Mouse (Mus musculus) left cerebral cortex, postnatal 4 days (tissue): ENCODE data around the gene Cdc45. TPM values are rescaled to one million over a fixed set of nuclear protein-coding genes. Genes with fewer than 3 reads are reported as not detected.

Source experiments
- DNase-seq: peaks from one replicate; pipeline ENCODE4 v3.0.0-alpha.2; 2022
- intact Hi-C: fragments of 180-260 bp; cut with DNase I; formaldehyde crosslinking; loops from one replicate; pipeline ENCODE4 v1.15.1; 2025
- total RNA-seq, 2 experiments: library from RNA; stranded (reverse); gene quantifications; 2 replicates each; pipeline ENCODE4 v1.2.3; 2021

Cdc45 gene
- total RNA-seq, 2 experiments from 2014 or later = 4.9 TPM

DNA sequence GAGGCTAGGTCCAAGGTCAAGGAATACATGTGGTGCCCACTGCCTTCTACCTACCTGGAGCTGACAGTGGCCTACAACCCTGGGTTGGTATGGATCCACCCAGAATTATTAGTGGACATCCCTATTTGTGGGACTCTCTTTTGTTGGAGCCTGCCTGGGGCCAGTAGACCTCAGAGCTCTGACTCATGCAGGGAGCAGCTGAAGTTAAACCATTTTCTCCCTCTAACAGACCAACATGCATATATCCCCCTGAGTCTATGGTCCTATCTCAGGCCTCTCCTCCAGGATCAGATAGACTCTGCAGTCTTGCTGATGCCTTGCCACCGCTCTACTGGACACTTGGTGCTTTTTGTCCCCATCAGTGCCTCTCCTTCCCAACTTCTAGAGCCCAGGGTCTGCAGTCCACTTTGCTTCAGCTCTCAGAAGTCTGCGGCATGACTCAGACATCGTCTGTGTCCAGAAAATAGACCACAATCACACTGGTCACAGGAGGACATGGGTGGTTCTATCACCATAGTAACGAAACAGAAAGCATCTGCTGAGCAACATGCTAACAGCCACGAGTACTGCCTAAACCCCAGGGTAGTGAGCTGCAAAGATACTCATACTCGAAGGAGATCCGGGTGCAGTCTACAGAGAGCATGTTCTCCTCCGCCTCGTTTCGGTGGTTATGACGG, 16.4 kb downstream of the Cdc45 start:
- intact Hi-C loops = loop anchor here (5.0 to 10.0 kb wide), 3 partner anchors 98 to 351 kb away; partner anchors contain the start of genes Gm49601 and Sept5
- DNase-seq = no peak

- no peak for DNase-seq
- intact Hi-C loops = no loop called here
These were observed 23.0 kb downstream of the Cdc45 start for GRCm38 (mm10) chr16:18788627-18789406.

- DNase-seq = peak; percentile 18
- intact Hi-C loops = no loop called here
These were observed 25.1 kb downstream of the Cdc45 start for GRCm38 (mm10) chr16:18786652-18787051.

GRCm38 (mm10) chr16:18785485-18785884, 26.3 kb downstream of the Cdc45 start:
- intact Hi-C loops = no loop called here
- no peak for DNase-seq

- intact Hi-C loops = no loop called here
- DNase-seq = no peak
These were observed 26.8 kb downstream of the Cdc45 start for GRCm38 (mm10) chr16:18785025-18785424.

DNA sequence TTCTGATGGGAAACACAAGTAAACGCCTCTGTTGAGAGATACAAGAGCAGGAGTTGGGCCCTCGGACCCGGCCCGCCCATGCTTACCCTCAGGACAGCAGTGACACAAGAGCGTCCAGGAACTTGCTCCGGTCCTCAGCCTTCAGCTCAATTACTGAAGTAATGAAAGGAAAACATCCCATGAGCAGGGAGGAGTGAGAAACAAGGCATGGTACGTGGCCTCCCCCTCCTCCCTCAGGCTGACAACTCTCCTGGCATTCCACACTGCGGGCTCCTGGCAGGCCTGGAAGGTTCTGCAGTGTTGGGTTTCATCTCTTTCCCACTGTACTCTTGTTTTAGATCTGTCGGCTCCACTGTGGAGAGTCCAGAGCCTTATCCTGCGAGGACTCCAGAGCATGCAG, 30.0 kb downstream of the Cdc45 start:
- intact Hi-C loops = no loop called here
- no peak for DNase-seq

DNA sequence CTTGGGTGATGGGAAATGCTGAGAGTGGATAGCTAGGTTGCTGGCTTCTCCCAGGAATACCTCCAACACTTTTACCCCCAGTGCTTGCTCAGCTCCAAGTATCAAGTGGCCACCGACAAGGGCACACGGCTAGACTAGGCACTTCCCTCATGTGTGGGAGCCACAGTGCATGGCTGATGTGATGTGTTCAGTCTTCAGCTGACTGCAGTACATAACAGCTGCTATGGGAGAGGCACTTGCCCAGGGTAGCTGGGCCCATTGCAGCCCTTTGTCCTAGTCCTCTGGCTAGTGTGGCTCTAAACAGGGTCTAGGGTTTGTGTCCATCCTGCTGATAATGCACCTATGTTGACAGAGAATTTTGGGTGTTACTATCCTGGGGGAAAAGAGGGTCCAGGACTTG, 33.3 kb downstream of the Cdc45 start:
- DNase-seq = no peak
- intact Hi-C loops = no loop called here

DNA sequence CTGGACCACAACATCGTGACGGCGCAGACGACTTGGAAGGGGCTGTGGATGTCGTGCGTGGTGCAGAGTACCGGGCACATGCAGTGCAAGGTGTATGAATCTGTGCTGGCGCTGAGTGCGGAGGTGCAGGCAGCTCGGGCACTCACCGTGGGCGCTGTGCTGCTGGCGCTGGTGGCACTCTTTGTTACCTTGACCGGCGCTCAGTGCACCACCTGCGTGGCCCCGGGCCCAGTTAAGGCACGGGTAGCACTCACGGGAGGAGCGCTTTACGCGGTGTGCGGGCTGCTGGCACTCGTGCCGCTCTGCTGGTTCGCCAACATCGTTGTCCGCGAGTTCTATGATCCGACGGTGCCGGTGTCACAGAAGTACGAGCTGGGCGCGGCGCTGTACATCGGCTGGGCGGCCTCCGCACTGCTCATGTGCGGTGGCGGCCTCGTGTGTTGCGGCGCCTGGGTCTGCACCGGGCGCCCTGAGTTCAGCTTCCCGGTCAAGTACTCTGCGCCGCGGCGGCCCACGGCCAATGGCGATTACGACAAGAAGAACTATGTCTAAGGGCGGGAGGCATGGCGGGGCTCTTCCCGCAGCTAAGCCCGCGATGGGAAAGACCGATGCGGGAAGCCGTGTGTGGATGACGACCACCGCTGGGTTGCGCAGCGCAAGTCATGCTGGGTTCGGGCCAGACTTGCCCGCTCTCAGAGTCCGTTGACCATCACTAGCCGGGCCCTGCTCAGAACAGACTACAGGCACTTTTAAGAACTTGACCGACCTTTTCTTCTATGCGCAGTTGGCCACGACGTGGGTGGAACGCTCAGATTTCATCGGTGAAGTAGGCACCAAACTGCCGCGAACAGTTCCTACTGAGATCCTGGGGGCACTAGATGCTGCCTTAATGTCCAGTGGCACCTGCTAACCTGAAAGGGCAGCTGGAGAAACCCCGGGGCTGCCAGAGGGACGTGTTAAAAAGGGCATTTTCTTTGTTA, 34.4 kb downstream of the Cdc45 start:
- intact Hi-C loops = no loop called here
- no peak for DNase-seq

- DNase-seq = no peak
- intact Hi-C loops = no loop called here
These were observed 35.2 kb downstream of the Cdc45 start, which contains the start of gene Cldn5 for GRCm38 (mm10) chr16:18776556-18777100. Gene Cldn5, plus strand, starts transcription at chr16:18776847.

GRCm38 (mm10) chr16:18775621-18776555, 35.9 kb downstream of the Cdc45 start:
- DNase-seq = no peak
- intact Hi-C loops = no loop called here

DNA sequence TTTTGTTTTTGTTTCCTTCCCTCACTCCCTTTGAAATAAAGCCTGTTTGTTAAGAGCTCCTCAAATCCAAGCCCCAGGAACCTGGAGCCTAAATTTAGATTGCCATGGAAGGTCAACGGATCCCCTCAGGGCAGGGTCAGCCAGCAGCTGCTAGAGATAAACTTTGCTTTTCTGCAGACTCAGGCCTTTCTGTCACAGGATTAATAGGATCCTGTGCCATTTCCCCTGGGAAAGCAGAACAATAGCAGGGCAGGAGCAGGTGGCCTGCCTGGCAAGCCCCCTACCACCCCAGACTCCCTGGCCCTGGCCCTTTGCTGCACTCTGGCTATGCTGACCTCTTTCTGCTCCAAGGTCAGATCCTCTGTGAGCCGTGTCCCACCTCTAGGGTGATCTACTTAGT, 37.9 kb downstream of the Cdc45 start:
- intact Hi-C loops = no loop called here
- no peak for DNase-seq

DNA sequence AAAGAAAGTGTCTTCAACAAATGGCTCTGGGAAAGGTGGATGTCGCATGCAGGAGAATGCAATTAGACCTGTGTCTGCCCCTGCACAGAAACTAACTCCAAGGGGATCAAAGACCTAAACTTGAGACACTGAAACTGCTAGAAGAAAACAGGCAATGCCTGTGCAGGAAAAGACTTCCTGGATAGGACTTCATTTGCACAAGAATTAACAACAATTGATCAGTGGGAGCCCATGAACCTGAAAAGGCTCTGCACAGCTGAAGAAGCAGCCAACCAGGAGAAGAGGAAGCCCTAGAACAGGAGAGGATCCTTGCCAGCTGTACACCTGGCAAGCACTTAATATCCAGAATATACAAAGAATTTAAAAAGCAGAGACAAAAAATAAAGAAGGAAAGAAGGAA, 42.3 kb downstream of the Cdc45 start:
- intact Hi-C loops = no loop called here
- no peak for DNase-seq

DNA sequence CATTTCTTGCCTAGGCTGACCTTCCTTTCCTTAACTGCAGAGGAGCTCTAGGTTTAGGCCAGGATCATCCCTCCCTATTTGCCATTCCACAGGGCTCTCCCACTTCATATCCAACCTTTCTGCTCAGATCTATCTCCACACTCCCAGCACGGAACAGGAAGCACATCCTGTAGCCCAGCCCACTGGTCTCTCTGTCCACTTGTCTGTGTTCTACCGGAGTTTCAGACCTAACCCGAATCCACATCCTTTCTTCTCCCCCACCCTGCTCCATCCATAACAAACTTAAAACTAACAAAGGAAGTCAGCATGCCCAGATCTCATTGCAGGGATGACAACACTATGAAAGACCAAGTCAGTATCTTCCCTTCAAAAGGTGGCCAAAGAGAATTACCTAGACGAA, 45.4 kb downstream of the Cdc45 start:
- no peak for DNase-seq
- intact Hi-C loops = no loop called here

- DNase-seq = no peak
- intact Hi-C loops = no loop called here
These were observed 48.8 kb downstream of the Cdc45 start for GRCm38 (mm10) chr16:18762960-18763359.

DNA sequence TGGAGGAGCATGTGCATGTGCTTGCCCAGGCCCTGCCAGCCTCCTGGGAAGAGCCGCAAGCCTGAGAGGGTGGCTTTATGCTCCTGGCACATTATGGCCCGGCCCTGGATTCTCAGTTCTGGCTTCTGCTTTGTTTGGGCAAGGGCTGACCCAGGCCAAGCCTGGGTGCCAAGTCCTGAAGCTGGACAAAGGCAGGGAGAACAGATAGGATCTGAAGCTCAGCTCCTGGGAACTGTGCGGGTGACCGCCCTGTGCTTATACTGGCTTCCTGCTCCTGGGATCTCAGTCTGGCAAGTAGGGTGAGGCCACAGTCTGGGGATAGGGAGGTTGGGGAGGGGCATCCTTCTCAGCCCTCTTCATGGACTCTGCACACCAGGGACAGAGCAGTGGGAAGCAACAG, 50.1 kb downstream of the Cdc45 start:
- DNase-seq = no peak
- intact Hi-C loops = no loop called here

DNA sequence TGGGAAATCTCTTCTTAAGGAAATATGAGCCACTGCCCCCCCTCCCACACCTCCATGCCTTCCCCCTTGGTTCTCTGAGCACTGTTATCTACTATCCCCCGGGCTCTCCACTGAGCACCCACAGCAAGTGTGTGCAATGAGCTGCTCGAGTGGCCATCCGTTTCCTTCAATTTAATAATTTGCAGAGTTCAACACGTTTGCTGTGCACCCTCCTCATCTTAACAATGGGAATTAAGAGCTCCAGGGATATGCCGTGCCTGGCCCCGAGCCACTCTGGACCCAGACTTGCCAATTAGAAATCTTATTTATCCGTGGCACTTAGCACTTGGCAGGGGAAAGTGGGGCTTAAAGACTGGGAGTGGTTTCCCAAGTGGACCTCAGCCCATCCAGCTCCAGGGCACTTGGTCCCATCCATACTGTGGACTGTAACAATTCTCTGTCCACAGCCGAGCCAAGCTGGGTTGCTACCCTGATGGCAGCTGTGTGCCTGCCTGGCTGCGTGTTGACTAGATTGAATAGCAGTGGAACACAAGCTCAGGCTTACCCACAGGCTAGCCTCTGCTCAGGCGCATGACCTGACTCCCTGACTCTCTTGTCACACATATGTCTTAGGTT, 59.8 kb downstream of the Cdc45 start:
- intact Hi-C loops = no loop called here
- no peak for DNase-seq

GRCm38 (mm10) chr16:18751101-18751500, 60.7 kb downstream of the Cdc45 start:
- no peak for DNase-seq
- intact Hi-C loops = no loop called here

GRCm38 (mm10) chr16:18746268-18747122, 65.3 kb downstream of the Cdc45 start:
- DNase-seq = no peak
- intact Hi-C loops = no loop called here
